Mouse (Mus musculus) heart, postnatal 0 days (tissue): ENCODE measurements around the gene Rpl29.

Experiments used
- CTCF ChIP-seq: IDR thresholded peaks from 2 replicates; pipeline ENCODE4 v1.5.1; 2016; ENCODE audit warnings: antibody characterized with exemption, control low read depth, low read depth
- EP300 ChIP-seq: IDR thresholded peaks from 2 replicates; pipeline ENCODE4 v1.6.1; 2016; ENCODE audit warnings: antibody characterized with exemption, low read depth

- TF ChIP-seq CTCF (no peak), EP300 (no peak)
Observed at GRCm38 (mm10) chr9:106477649-106478048, 48.4 kb downstream of the Rpl29 start.
